Mouse (Mus musculus): Measurements from ENCODE around the gene Nmu. TPM values are rescaled to one million over a fixed set of nuclear protein-coding genes. Genes with fewer than 3 reads are reported as not detected.

Gene Nmu
- not detected for total RNA-seq (2021)

GRCm38 (mm10) chr5:76363453-76364104 lies at the start of gene Nmu:
Nmu (minus strand) TSS chr5:76363788.
- intact Hi-C loops (cut with DNase I) = no loop called here
- DNase-seq (ENCODE audit: extremely low spot score in 1 of 2, low spot score in 2 of 2) = peak in 1 of 2 experiments; percentile 28

DNA sequence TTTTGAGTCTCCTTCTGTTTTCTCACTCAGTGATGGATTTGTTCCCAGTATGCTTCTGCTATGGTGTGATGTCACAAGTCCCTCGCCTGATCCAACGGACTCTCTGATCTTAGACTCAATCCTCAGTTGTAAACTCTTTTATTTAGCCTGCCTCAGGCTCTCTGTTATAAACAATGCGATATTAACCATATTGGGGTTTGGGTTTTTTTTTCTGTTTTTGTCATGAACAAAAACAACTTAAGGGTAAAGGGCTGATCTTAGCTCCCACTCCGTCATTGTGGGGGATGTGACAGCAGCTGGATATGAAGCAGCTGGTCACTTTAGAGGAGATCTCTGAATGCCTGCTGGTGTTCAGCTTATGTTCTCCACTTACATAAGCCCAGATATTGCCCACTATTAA lies 48.1 kb upstream of the Nmu start:
- no peak for DNase-seq (ENCODE audit: extremely low spot score in 1 of 2, low spot score in 2 of 2)
- intact Hi-C loops (cut with DNase I) = loop anchor here (5.0 to 10.0 kb wide), 2 partner anchors 107 to 549 kb away; partner anchors contain the start of gene Clock

DNA sequence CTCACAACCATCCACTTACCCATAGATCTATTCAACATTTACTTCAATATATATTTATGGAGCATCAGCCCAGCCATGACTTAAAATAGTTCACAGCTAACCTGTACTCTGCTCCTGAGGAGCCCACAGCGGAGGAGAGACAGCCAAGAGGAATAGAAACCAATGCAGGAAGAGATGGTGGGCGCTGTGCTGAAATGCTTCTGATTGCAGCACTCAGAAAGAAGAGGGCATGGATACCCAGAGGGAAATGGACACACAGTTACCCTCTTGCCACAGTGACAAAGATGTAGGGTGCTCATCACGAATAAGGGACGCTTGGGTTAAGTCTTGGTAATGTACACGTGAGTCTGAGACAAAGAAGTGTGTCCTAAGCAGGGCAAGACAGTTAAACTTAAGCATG lies 30.8 kb upstream of the Nmu start:
- no peak for DNase-seq (ENCODE audit: extremely low spot score in 1 of 2, low spot score in 2 of 2)
- intact Hi-C loops (cut with DNase I) = no loop called here

DNA sequence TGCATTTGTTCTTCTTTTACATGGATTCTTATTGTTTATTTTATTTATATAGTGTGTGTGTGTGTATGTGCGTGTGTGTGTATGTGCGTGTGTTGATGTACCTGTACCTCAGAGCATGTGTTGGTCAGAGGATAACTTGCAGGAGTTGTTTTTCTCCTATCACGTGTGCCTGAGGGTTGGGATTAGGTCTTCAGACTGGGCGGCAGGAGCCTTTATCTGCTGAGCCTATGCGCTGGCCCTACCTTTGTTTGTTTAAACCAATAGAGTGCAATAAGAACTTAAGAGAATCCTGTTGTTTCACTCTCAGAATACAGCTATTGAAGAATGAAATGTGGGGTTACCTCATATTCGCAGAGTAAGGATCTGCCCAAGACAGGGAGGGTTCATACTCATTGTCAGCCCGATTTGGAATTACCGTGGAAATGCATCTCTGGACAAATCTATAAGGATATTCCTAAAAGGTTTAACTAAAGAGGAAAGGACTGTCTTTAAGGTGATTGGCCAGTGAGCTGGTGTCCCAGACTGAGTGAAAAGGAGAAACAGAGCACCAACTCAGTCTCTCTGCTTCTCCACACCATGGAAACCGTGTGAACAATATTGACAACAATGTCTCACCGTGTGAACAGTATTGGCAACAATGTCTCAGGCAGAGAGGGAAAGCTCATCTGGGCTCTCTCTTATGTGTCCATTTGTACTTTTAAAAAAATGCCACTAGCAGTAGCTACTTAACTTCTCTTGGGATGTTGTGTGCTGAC lies 25.6 kb upstream of the Nmu start:
- no peak for DNase-seq (ENCODE audit: extremely low spot score in 1 of 2, low spot score in 2 of 2)
- intact Hi-C loops (cut with DNase I) = no loop called here

- intact Hi-C loops (cut with DNase I) = no loop called here
- no peak for DNase-seq (ENCODE audit: extremely low spot score in 1 of 2, low spot score in 2 of 2)
These were observed 24.9 kb upstream of the Nmu start for GRCm38 (mm10) chr5:76388474-76388873.

DNA sequence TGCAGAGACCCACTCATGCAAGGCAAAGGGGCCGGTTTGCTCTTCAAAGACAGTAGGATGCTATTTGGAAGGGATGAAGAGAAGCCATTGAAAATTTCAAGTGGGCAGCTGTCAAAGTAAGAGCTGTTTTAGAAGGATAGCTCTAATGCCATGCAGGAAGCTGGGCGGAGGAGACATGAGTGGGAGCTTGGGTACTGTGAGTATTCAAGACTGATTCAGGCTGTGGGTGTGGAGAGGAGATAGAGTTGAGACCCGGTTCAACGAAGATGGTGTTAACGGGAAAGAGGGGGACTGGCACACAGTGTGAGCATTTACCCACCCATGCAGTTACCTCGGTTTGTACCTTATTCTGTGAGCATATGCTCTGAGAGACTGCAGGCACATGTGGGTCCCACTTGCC lies 20.1 kb upstream of the Nmu start:
- intact Hi-C loops (cut with DNase I) = no loop called here
- DNase-seq (ENCODE audit: extremely low spot score in 1 of 2, low spot score in 2 of 2) = no peak

DNA sequence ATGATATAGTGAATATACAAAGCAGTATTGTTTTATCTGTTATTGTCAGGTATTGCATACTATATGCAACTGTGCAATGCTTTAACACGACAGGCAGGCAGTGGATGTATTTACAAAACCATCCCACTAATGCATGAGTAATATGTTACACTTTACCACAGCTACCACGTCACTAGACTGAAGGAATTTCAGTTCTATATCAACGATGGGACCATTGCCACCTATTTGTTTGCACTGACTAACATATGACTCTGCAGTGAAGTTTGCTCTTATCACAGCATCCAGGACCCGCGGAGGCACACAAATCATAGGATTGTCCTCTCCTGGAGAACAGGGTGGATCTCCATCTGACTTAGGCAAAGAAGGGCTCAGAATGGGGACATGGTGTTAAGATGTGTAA lies 18.2 kb upstream of the Nmu start:
- intact Hi-C loops (cut with DNase I) = no loop called here
- no peak for DNase-seq (ENCODE audit: extremely low spot score in 1 of 2, low spot score in 2 of 2)

DNA sequence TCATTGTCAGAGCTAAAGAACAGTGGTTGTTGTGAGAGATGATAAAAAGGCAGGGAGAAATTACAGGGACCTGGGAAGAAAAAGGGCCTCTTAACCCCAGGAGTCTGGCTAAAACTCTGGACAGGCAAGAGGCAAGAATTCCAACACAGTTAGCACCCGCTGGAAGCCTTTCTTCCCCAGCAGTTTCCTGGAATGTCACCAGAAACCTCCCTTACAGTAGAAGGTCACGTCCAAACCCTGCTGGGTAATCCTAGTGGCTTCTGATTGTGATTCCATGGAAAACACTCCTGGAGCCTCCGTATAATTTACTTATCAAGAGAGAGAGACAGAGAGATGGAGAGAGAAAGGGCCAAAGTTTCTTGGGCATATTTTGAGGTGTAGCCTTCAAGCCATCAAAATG lies 15.6 kb upstream of the Nmu start:
- intact Hi-C loops (cut with DNase I) = no loop called here
- no peak for DNase-seq (ENCODE audit: extremely low spot score in 1 of 2, low spot score in 2 of 2)

- intact Hi-C loops (cut with DNase I) = no loop called here
These were observed 5.7 kb upstream of the Nmu start for GRCm38 (mm10) chr5:76369215-76369840.

DNA sequence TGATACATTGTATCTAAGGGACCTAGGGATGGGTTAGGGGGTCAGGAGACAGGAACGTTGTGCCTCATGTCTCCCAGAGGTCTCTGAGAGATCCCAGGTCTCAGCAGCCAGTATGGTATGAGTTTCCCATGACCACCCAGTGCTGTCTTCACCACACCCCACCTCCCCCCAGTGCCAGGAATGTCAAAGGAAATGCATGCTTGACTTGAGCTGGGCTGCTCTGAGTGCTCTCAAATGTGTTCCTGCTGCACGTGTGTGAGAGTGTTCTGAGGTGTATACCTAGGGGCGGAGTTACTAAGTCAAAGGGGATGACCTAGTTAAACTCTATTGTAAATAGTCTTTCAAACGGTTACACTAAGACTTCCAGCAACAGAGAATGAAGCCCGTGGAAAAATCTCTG lies 1.8 kb upstream of the Nmu start:
- intact Hi-C loops (cut with DNase I) = no loop called here
- DNase-seq (ENCODE audit: extremely low spot score in 1 of 2, low spot score in 2 of 2) = no peak

More at GRCm38 (mm10) chr5:76369215-76369840, 5.7 kb upstream of the Nmu start:
- DNase-seq (ENCODE audit: extremely low spot score in 1 of 2, low spot score in 2 of 2) = no peak

GRCm38 (mm10) chr5:76360786-76361185 lies 2.8 kb downstream of the Nmu start:
- intact Hi-C loops (cut with DNase I) = no loop called here
- no peak for DNase-seq (ENCODE audit: extremely low spot score in 1 of 2, low spot score in 2 of 2)

DNA sequence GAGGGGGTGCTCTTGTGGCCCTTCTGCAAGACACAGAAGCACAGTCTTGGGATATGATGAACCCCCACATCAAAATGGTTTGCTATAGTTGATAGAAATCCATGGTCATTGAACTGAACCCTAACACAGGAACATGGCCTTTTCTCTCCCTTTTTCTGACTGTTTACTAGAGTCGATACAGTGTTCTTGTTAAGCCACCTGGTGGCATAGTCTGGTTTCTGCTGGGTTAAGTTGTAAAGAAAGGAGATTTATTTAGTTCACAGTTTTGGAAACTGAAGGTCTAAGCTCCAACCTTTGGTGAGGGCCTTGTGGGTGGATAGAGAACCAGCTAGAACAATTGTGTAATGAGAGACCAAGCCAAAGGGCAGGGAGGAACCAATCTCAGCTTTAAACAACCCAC lies 3.5 kb downstream of the Nmu start:
- no peak for DNase-seq (ENCODE audit: extremely low spot score in 1 of 2, low spot score in 2 of 2)
- intact Hi-C loops (cut with DNase I) = no loop called here

- intact Hi-C loops (cut with DNase I) = no loop called here
- DNase-seq (ENCODE audit: extremely low spot score in 1 of 2, low spot score in 2 of 2) = peak; percentile 11 to 27
These were observed 11.5 kb downstream of the Nmu start for GRCm38 (mm10) chr5:76351953-76352611.

GRCm38 (mm10) chr5:76351537-76351936 lies 12.1 kb downstream of the Nmu start:
- intact Hi-C loops (cut with DNase I) = no loop called here
- DNase-seq (ENCODE audit: extremely low spot score in 1 of 2, low spot score in 2 of 2) = no peak

GRCm38 (mm10) chr5:76346137-76346536 lies 17.5 kb downstream of the Nmu start:
- intact Hi-C loops (cut with DNase I) = no loop called here
- DNase-seq (ENCODE audit: extremely low spot score in 1 of 2, low spot score in 2 of 2) = peak in 1 of 2 experiments; percentile 21

DNA sequence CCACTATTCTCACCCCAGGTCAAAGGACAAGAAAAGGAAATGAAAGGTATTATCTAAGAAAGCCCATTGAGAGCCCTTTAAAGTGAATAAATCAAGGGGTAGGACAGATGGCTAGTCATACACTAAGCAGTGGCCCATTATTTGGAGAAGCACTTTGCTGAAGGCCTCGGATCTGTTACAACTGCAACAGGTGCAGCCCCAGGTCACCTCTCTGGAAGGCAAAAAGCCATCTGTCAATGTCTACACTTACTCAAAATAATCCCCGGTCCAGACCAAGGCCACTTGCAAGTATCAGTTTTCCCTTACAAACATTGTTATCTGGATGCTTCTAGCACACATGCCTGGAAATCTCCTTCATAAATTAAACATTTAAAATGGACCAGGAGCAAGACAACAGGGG lies 22.7 kb downstream of the Nmu start:
- intact Hi-C loops (cut with DNase I) = no loop called here
- DNase-seq (ENCODE audit: extremely low spot score in 1 of 2, low spot score in 2 of 2) = no peak

GRCm38 (mm10) chr5:76337100-76337499 lies 26.5 kb downstream of the Nmu start:
- intact Hi-C loops (cut with DNase I) = no loop called here
- DNase-seq (ENCODE audit: extremely low spot score in 1 of 2, low spot score in 2 of 2) = no peak

- intact Hi-C loops (cut with DNase I) = no loop called here
- DNase-seq (ENCODE audit: extremely low spot score in 1 of 2, low spot score in 2 of 2) = no peak
These were observed 29.8 kb downstream of the Nmu start for GRCm38 (mm10) chr5:76333833-76334232.

GRCm38 (mm10) chr5:76330953-76331352 lies 32.6 kb downstream of the Nmu start, which contains the start of gene Pdcl2:
Pdcl2 (minus strand) TSS chr5:76331156.
- DNase-seq (ENCODE audit: extremely low spot score in 1 of 2, low spot score in 2 of 2) = no peak
- intact Hi-C loops (cut with DNase I) = no loop called here
